Mouse (Mus musculus) layer of hippocampus, adult 2 months (tissue): ENCODE measurements around the gene Zswim8. TPM values are rescaled to one million over a fixed set of nuclear protein-coding genes. Genes with fewer than 3 reads are reported as not detected.
"Not testable (repeated sequence)": the region's sequence is repeated elsewhere in the genome, so short reads cannot be mapped to it uniquely, and the experiment has no call there.

ENCODE experiments used
- DNase-seq, 2 experiments: peaks; one replicate each; pipeline ENCODE4 v3.0.0; 2022; ENCODE audit warnings: low spot score in 2 of 2
- H3K27ac ChIP-seq: fragments of 200-600 bp; 2 replicates; pipeline ENCODE4 v1.8.1; 2022
- H3K4me3 ChIP-seq: fragments of 200-600 bp; 2 replicates; pipeline ENCODE4 v1.8.1; 2022; ENCODE audit warnings: mild to moderate bottlenecking
- CTCF ChIP-seq: fragments of 200-600 bp; conservative IDR thresholded peaks from 2 replicates; pipeline ENCODE4 v1.8.1; 2022; ENCODE audit warnings: antibody characterized with exemption, mild to moderate bottlenecking, moderate library complexity
- total RNA-seq, 2 experiments: library from RNA; stranded (reverse); gene quantifications; 2 replicates each; pipeline ENCODE4 v1.2.3; 2021

The Zswim8 gene
- total RNA-seq, 2 experiments from 2014 or later, result 189 to 206 TPM

DNA sequence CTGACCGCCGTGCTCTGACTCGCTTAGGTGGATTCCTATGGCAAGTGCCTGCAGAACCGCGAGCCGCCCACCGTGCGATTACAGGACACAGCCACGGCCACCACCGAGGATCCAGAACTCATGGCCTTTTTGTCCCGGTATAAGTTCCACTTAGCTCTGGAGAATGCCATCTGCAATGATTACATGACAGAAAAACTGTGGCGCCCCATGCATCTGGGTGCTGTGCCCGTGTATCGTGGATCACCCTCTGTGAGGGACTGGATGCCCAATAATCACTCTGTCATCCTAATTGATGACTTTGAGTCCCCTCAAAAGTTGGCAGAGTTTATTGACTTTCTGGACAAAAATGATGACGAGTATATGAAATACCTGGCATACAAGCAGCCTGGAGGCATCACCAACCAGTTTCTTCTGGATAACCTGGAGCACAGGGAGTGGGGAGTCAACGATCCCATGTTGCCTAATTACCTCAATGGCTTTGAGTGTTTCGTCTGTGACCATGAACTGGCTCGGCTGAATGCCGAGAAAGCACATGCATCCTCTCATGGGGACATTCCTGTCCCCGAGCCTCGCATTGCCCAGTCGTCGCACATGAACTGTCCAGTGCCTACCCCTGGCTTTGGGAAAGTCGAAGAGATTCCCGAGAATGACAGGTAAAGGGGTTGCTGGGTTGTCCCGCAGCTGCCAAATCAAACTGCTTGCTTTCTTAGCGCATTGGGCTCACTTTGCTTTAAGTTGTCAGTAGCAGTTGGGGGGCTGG lies 11.4 kb upstream of the Zswim8 start:
- DNase-seq, result no peak
- Histone ChIP-seq H3K27ac (peak overlapping the region; percentile 92), H3K4me3 (peak overlapping the region; percentile 100)
- TF ChIP-seq CTCF, result no peak

DNA sequence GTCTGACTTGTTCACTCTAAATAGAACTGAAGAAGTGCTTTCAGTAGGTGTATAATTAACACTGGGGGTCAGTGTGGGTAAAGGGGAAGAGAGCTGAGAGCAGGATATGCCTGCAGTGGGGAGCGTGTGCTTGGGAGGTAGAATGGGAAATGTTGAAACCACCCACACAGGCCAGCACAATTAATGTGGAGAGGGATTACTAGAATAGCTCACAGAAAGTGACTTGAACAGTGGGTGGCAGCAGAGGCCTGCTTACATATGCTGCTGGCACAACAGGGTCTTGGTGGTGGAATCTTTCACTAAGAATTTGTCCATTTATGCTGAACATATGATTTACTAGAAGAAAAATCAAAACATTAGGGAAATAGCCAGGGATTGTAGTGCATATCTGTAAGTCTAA lies 10.4 kb upstream of the Zswim8 start:
- DNase-seq, result peak; percentile 42 to 58
- H3K27ac ChIP-seq, result peak overlapping the region; percentile 73
- H3K4me3 ChIP-seq, result peak overlapping the region; percentile 100
- peak; percentile 77 for TF ChIP-seq CTCF

GRCm38 (mm10) chr14:20698515-20698914 lies 8.8 kb upstream of the Zswim8 start:
- peak overlapping the region; percentile 100 for H3K4me3 ChIP-seq
- H3K27ac ChIP-seq, result peak overlapping the region; percentile 60; the same call in 1 of the 2 replicates
- no peak for DNase-seq
- no peak for TF ChIP-seq CTCF

DNA sequence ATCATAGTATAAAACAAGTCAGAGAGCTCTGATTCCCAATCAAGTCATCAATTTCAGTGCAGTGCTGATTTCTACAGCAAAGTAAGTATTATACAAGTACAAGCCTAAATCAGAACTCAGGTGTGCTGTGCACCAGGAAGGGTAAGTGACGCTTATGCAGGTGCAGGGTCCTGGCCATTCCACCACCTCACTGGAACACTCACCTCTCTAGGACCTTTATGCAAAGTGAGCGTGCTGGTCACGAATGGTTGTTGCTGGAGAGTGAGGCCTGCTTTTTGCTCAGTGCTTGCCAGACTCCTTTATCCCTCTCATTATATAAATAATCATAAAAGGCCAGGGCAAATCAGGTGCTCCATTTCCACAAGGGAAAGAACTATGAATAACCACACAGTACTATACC lies 7.0 kb upstream of the Zswim8 start:
- H3K4me3 ChIP-seq, result no peak overlapping the region
- no peak for DNase-seq
- H3K27ac ChIP-seq, result no peak overlapping the region
- no peak for TF ChIP-seq CTCF

DNA sequence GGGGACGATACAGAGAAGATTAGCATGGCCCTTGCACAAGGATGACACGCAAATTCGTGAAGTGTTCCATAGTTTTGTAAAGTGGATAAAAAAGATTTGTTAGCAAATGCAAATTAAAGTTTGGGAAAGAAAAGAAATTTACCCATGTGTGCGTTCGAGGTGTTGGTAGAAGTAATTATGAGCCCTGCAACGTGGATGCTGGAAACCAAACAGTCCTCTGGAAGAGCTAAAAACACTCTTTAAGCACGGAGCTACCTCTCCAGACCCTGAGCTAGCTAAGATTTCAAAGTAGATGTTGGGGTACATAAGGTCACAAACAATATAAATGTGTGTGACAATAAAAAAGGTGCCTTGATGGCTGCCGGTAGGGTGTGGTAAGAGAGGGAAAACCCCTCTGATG lies 5.8 kb upstream of the Zswim8 start:
- H3K4me3 ChIP-seq, result peak overlapping the region; percentile 97
- no peak for TF ChIP-seq CTCF

GRCm38 (mm10) chr14:20702096-20702740 lies 5.1 kb upstream of the Zswim8 start:
- DNase-seq, result no peak
- H3K27ac ChIP-seq, result peak overlapping the region; percentile 96
- H3K4me3 ChIP-seq, result peak overlapping the region; percentile 97
- TF ChIP-seq CTCF, result no peak

More for the DNA sequence above, 5.8 kb upstream of the Zswim8 start:
- no peak overlapping the region; the same call in 1 of the 2 replicates for H3K27ac ChIP-seq
- no peak for DNase-seq

- peak; percentile 86 to 91 for DNase-seq
These were observed 4.5 kb upstream of the Zswim8 start, which contains the start of gene Chchd1 for GRCm38 (mm10) chr14:20702741-20703381. TSS of gene Chchd1 (plus strand) at chr14:20703006.

DNA sequence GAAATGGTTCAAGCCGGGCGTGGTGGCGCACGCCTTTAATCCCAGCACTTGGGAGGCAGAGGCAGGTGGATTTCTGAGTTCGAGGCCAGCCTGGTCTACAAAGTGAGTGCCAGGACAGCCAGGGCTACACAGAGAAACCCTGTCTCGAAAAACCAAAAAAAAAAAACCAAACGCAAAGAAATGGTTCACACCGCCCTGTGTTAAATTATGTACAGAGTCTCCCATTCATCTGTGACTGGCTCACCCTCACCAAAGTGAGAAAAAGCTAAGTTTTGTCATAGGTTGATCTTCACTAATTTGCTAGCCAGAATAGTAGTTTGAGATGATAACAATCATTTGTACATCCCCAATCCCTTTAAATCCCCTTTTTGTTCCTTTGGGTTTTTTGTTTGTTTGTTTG lies 3.9 kb upstream of the Zswim8 start:
- Histone ChIP-seq H3K4me3 (peak overlapping the region; percentile 97), H3K27ac (peak overlapping the region; percentile 96)
- DNase-seq, result not testable (repeated sequence)

More at GRCm38 (mm10) chr14:20702741-20703381, 4.5 kb upstream of the Zswim8 start, which contains the start of gene Chchd1:
- H3K27ac ChIP-seq, result peak within 1 kb of the TSS; percentile 96
- H3K4me3 ChIP-seq, result peak within 1 kb of the TSS; percentile 97
- no peak for TF ChIP-seq CTCF

DNA sequence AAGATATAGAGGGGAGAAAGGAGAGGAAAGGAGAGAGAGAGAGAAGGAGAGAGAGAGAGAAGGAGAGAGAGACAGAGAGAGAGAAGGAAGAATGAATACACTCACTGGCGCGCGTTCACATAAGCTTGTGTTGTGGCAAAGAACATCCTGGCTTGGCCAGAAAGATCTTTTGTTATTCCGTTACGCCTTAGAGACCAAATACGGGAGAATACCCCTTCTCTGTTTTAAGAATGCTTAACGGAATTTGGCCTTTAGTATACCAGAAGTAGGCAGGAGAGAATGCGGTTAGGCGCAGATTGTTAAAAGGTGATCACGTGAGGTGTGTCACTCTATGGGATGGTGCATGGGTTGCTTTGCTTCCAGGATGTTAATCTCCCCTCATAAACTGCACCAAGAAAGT lies 887 bp downstream of the Zswim8 start:
- no peak for TF ChIP-seq CTCF
- peak overlapping the region; percentile 76 for H3K4me3 ChIP-seq
- H3K27ac ChIP-seq, result peak overlapping the region; percentile 96
- DNase-seq, result no peak

GRCm38 (mm10) chr14:20713832-20714231 lies 6.5 kb downstream of the Zswim8 start:
- no peak overlapping the region for H3K27ac ChIP-seq
- H3K4me3 ChIP-seq, result no peak overlapping the region
- no peak for DNase-seq
- TF ChIP-seq CTCF, result no peak

- DNase-seq, result no peak
- no peak overlapping the region for H3K4me3 ChIP-seq
- H3K27ac ChIP-seq, result no peak overlapping the region
- no peak for TF ChIP-seq CTCF
These were observed 11.1 kb downstream of the Zswim8 start for GRCm38 (mm10) chr14:20718443-20718842.

GRCm38 (mm10) chr14:20719767-20720166 lies 12.4 kb downstream of the Zswim8 start:
- H3K4me3 ChIP-seq, result no peak overlapping the region
- H3K27ac ChIP-seq, result no peak overlapping the region
- TF ChIP-seq CTCF, result no peak
- no peak for DNase-seq

GRCm38 (mm10) chr14:20721371-20721770 lies 14.0 kb downstream of the Zswim8 start:
- no peak for DNase-seq
- Histone ChIP-seq H3K4me3 (no peak overlapping the region), H3K27ac (no peak overlapping the region)
- no peak for TF ChIP-seq CTCF
